Mouse (Mus musculus): ENCODE measurements around the gene Krtap28-10. TPM values are rescaled to one million over a fixed set of nuclear protein-coding genes. Genes with fewer than 3 reads are reported as not detected.

Gene Krtap28-10
- polyA plus RNA-seq, 2 experiments = not detected

DNA sequence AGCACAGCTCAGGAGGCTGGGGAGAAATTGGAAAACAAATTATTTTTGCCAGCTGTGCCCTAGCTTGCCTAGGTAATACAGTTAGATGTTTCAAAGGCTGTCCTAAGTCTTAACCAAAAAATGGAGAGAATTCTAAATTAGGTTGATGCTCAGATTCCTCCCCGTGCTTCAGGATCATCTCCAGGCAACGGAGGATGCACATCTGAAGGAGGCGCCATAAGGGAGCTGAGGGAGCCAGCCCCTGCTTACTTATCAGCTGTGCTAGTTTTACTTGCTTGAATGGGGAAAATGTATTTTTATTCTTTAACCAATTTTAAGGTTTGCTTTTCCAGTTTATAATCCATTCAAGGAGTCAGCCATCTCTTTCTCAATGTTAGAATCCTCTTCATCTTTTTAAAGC is 48.3 kb downstream of the Krtap28-10 start:
- 89% methylated on average over 3 of the region's 3 CpGs for WGBS
- no peak for ATAC-seq (ENCODE audit: low FRiP score, low read depth)

DNA sequence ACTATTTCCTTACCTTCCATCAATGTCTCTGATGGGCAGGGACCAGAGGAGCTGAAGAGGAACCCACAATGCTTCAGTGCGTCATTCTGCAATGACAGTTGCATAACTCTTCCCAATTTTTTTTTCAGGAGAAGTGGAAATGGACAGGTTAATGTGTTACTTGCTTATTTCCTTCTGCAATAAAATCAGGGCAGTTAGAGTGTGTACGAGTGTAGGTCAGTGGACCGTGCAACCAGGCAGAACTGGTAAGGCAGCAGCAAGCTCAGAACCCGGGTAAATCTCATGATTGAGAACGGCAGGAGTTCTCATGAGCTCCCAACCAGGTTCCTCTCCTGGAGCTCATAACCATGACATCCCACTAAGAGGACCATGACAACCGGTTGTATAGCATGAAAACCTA is 50.2 kb downstream of the Krtap28-10 start:
- no peak for DNase-seq (ENCODE audit: low spot score)
- WGBS = 84% methylated on average over 6 of the region's 6 CpGs
- H3K27ac ChIP-seq (replicated peaks; ENCODE audit: low read depth, low read length) = no peak overlapping the region
- H3K4me3 ChIP-seq (replicated peaks; ENCODE audit: low read length) = no peak overlapping the region
- ATAC-seq (ENCODE audit: low FRiP score, low read depth) = no peak
- no peaks in the 10 kb centered on the region for H3K36me3 ChIP-seq (ENCODE audit: control insufficient read depth, insufficient read depth, low read length)
- 0 out of 2 replicates have a peak, but pooled peaks cover 4% of the 10 kb centered on the region for H3K4me1 ChIP-seq (ENCODE audit: control insufficient read depth, insufficient read depth, low read length)
- H3K9ac ChIP-seq (ENCODE audit: low read depth, low read length, severe bottlenecking) = no peak overlapping the region
- H3K4me2 ChIP-seq (replicated peaks; ENCODE audit: low read depth, low read length, severe bottlenecking) = no peak overlapping the region
- H3K9me3 ChIP-seq (ENCODE audit: control insufficient read depth, low read length) = no peaks in the 10 kb centered on the region
- H3K27me3 ChIP-seq (ENCODE audit: control insufficient read depth, insufficient read depth, low read length) = no peaks in the 10 kb centered on the region
- TF ChIP-seq POLR2A (IDR thresholded peaks at IDR 0.05; ENCODE audit: borderline replicate concordance, extremely low read depth, insufficient read depth, insufficient read length) = no peak

More for the DNA sequence above, 48.3 kb downstream of the Krtap28-10 start:
- DNase-seq (ENCODE audit: low spot score) = no peak
- no peaks in the 10 kb centered on the region for H3K36me3 ChIP-seq (ENCODE audit: control insufficient read depth, insufficient read depth, low read length)
- H3K27ac ChIP-seq (replicated peaks; ENCODE audit: low read depth, low read length) = no peak overlapping the region
- no peak overlapping the region for H3K9ac ChIP-seq (ENCODE audit: low read depth, low read length, severe bottlenecking)
- no peaks in the 10 kb centered on the region for H3K9me3 ChIP-seq (ENCODE audit: control insufficient read depth, low read length)
- H3K4me1 ChIP-seq (ENCODE audit: control insufficient read depth, insufficient read depth, low read length) = 0 out of 2 replicates have a peak, but pooled peaks cover 4% of the 10 kb centered on the region
- no peaks in the 10 kb centered on the region for H3K27me3 ChIP-seq (ENCODE audit: control insufficient read depth, insufficient read depth, low read length)
- no peak overlapping the region for H3K4me3 ChIP-seq (replicated peaks; ENCODE audit: low read length)
- H3K4me2 ChIP-seq (replicated peaks; ENCODE audit: low read depth, low read length, severe bottlenecking) = no peak overlapping the region
- no peak for TF ChIP-seq POLR2A (IDR thresholded peaks at IDR 0.05; ENCODE audit: borderline replicate concordance, extremely low read depth, insufficient read depth, insufficient read length)

DNA sequence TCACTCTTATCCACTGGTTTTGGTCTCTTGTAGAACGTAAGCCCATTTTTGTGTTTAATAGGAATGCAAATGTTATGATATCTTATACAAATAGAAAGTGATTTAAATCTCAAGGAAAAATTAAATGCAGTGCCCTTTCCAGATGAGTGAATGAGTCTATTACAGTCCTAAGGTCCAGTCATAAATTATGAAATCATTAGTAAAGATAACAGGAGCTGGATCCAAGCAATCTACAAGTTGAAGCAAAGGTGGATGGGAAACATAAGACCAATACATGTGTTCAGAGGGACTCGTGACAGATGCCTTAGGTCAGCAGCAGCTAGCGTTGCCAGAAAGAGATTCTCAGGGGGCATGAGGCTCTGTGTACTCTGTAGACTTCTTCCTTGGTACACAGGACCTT is 50.7 kb downstream of the Krtap28-10 start:
- no peak for TF ChIP-seq POLR2A (IDR thresholded peaks at IDR 0.05; ENCODE audit: borderline replicate concordance, extremely low read depth, insufficient read depth, insufficient read length)
- no peak for DNase-seq (ENCODE audit: low spot score)
- no peak for ATAC-seq (ENCODE audit: low FRiP score, low read depth)
- no peak overlapping the region for H3K9ac ChIP-seq (ENCODE audit: low read depth, low read length, severe bottlenecking)
- whole genome bisulfite sequencing = 75% methylated on average over 3 of the region's 3 CpGs
- H3K9me3 ChIP-seq (ENCODE audit: control insufficient read depth, low read length) = no peaks in the 10 kb centered on the region
- H3K4me1 ChIP-seq (ENCODE audit: control insufficient read depth, insufficient read depth, low read length) = 0 out of 2 replicates have a peak, but pooled peaks cover 4% of the 10 kb centered on the region
- no peaks in the 10 kb centered on the region for H3K27me3 ChIP-seq (ENCODE audit: control insufficient read depth, insufficient read depth, low read length)
- no peak overlapping the region for H3K27ac ChIP-seq (replicated peaks; ENCODE audit: low read depth, low read length)
- H3K4me3 ChIP-seq (replicated peaks; ENCODE audit: low read length) = no peak overlapping the region
- no peaks in the 10 kb centered on the region for H3K36me3 ChIP-seq (ENCODE audit: control insufficient read depth, insufficient read depth, low read length)
- no peak overlapping the region for H3K4me2 ChIP-seq (replicated peaks; ENCODE audit: low read depth, low read length, severe bottlenecking)

Other genes with a start within 250 kb of the Krtap28-10 start
- gene Agfg1, start 203.0 kb downstream of the Krtap28-10 start, polyA plus RNA-seq (2012; rRNA removed) = 39.6 and 47.4 TPM in 2 replicates
- 36.9 and 41.8 TPM in 2 replicates for gene Agfg1, start 203.0 kb downstream of the Krtap28-10 start, polyA plus RNA-seq (2014; fragmentation: Nextera tagmentation; extraction: Ambion mirVana)
- gene A030005L19Rik, start 129.2 kb downstream of the Krtap28-10 start, polyA plus RNA-seq (2012; rRNA removed) = 0.55 and 1.9 TPM in 2 replicates
- 0.23 TPM in 1 of 2 replicates, not detected in the other for gene A030005L19Rik, start 129.2 kb downstream of the Krtap28-10 start, polyA plus RNA-seq (2014; fragmentation: Nextera tagmentation; extraction: Ambion mirVana)
- not detected in 2 replicates for gene A030014E15Rik, start 117.6 kb downstream of the Krtap28-10 start, polyA plus RNA-seq (2012; rRNA removed)
- gene A030014E15Rik, start 117.6 kb downstream of the Krtap28-10 start, polyA plus RNA-seq (2014; fragmentation: Nextera tagmentation; extraction: Ambion mirVana) = not detected in 2 replicates
- gene Gm6217, start 111.1 kb downstream of the Krtap28-10 start, polyA plus RNA-seq (2012; rRNA removed) = 0.08 TPM in 1 of 2 replicates, not detected in the other
- not detected in 2 replicates for gene Gm6217, start 111.1 kb downstream of the Krtap28-10 start, polyA plus RNA-seq (2014; fragmentation: Nextera tagmentation; extraction: Ambion mirVana)
- gene A030003K21Rik, start 99.1 kb downstream of the Krtap28-10 start, polyA plus RNA-seq (2012; rRNA removed) = 0.08 TPM in 1 of 2 replicates, not detected in the other
- 0.33 TPM in 1 of 2 replicates, not detected in the other for gene A030003K21Rik, start 99.1 kb downstream of the Krtap28-10 start, polyA plus RNA-seq (2014; fragmentation: Nextera tagmentation; extraction: Ambion mirVana)
- 0.14 TPM in 1 of 2 replicates, not detected in the other for gene Gm7544, start 86.5 kb downstream of the Krtap28-10 start, polyA plus RNA-seq (2012; rRNA removed)
- gene Gm7544, start 86.5 kb downstream of the Krtap28-10 start, polyA plus RNA-seq (2014; fragmentation: Nextera tagmentation; extraction: Ambion mirVana) = not detected in 2 replicates
- not detected in 2 replicates for gene Gm47955, start 82.2 kb downstream of the Krtap28-10 start, polyA plus RNA-seq (2012; rRNA removed)
- not detected in 2 replicates for gene Gm47955, start 82.2 kb downstream of the Krtap28-10 start, polyA plus RNA-seq (2014; fragmentation: Nextera tagmentation; extraction: Ambion mirVana)
- not detected in 2 replicates for gene Gm47959, start 41.9 kb downstream of the Krtap28-10 start, polyA plus RNA-seq (2012; rRNA removed)
- gene Gm47959, start 41.9 kb downstream of the Krtap28-10 start, polyA plus RNA-seq (2014; fragmentation: Nextera tagmentation; extraction: Ambion mirVana) = not detected in 2 replicates
- gene Slc19a3, start 4.0 kb downstream of the Krtap28-10 start, polyA plus RNA-seq (2012; rRNA removed) = 1.2 and 1.3 TPM in 2 replicates
- 0.35 and 0.54 TPM in 2 replicates for gene Slc19a3, start 4.0 kb downstream of the Krtap28-10 start, polyA plus RNA-seq (2014; fragmentation: Nextera tagmentation; extraction: Ambion mirVana)
- gene Gm47969, start 2.5 kb upstream of the Krtap28-10 start, polyA plus RNA-seq (2012; rRNA removed) = not detected in 2 replicates
- not detected in 2 replicates for gene Gm47969, start 2.5 kb upstream of the Krtap28-10 start, polyA plus RNA-seq (2014; fragmentation: Nextera tagmentation; extraction: Ambion mirVana)
- not detected in 2 replicates for gene A030005K14Rik, start 16.9 kb upstream of the Krtap28-10 start, polyA plus RNA-seq (2012; rRNA removed)
- gene A030005K14Rik, start 16.9 kb upstream of the Krtap28-10 start, polyA plus RNA-seq (2014; fragmentation: Nextera tagmentation; extraction: Ambion mirVana) = not detected in 2 replicates
- 0.09 and 0.13 TPM in 2 replicates for gene Krtap28-13, start 18.4 kb upstream of the Krtap28-10 start, polyA plus RNA-seq (2012; rRNA removed)
- gene Krtap28-13, start 18.4 kb upstream of the Krtap28-10 start, polyA plus RNA-seq (2014; fragmentation: Nextera tagmentation; extraction: Ambion mirVana) = not detected in 2 replicates
- 0.13 TPM in 1 of 2 replicates, not detected in the other for gene Ccl20, start 74.3 kb upstream of the Krtap28-10 start, polyA plus RNA-seq (2012; rRNA removed)
- gene Ccl20, start 74.3 kb upstream of the Krtap28-10 start, polyA plus RNA-seq (2014; fragmentation: Nextera tagmentation; extraction: Ambion mirVana) = not detected in 2 replicates
- 0.36 and 0.45 TPM in 2 replicates for gene Daw1, start 117.3 kb upstream of the Krtap28-10 start, polyA plus RNA-seq (2012; rRNA removed)
- 0.18 and 0.29 TPM in 2 replicates for gene Daw1, start 117.3 kb upstream of the Krtap28-10 start, polyA plus RNA-seq (2014; fragmentation: Nextera tagmentation; extraction: Ambion mirVana)

Measured in limb, embryonic 14.5 days (tissue).